Mouse (Mus musculus): ENCODE results near the gene Chtop. TPM values are rescaled to one million over a fixed set of nuclear protein-coding genes. Genes with fewer than 3 reads are reported as not detected.

Gene Chtop
- total RNA-seq, 2 experiments from 2014 or later: 164 TPM

DNA sequence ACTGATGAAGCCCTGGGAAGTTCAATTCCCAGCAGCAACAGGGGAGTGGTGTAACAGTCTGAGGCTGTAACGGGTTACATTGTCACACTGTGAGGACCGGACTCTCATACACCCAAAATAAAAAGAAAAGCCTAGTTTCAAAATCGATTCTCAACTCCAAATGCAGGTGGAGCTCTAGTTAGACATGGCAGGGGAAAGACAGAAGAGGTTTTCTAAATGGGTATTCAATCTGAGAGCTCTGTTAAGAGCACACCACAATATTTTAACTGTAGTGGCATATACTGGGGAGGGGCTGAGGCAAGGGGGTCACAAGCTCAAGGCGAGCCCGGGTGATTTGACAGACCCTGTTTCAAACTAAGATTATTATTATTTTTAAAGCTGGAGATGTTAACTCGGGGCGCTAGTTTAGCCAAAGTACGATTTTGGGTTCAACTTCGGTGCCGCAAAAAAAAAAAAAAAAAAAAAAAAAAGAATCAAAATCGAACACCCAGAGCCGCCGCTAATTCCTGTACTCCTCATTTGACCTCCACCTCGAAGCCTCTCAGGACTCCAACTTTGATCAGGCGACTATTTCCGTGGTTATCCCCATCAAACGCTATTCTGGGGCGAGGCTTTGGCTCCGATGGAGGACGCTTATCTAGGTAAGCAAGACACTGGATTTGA, 880 bp downstream of the Chtop start:
- intact Hi-C loops (cut with DNase I): loop anchor here (2.0 to 5.0 kb wide), 3 partner anchors 76 to 144 kb away; partner anchors contain the start of gene S100a7a
- no peak; the same call in none of the 2 replicates for TF ChIP-seq CTCF (IDR thresholded peaks at IDR 0.05)

DNA sequence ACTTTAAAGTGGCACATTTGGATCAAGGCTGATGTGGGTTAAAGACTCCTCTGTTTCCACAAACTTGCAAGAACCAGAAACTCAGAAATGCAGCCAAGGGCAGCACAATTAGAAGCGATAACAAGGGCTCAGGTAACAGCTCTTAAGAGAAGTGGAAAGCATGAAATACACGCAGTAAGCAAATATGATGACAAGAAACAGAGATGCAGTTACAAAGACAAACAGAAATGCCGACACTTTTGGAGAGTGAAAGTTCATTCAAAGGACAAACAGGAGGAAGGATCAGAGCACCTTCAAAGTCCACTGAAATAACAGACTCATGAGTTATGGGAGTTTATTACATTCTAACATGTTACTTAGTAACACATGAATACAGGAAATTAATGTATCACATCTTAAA, 2.9 kb downstream of the Chtop start:
- no peak for TF ChIP-seq CTCF (IDR thresholded peaks at IDR 0.05)
- intact Hi-C loops (cut with DNase I): loop anchor here (5.0 kb wide), 2 partner anchors 111 to 146 kb away; partner anchors contain the start of gene S100a7a
- H3K4me3 ChIP-seq: no peak overlapping the region
- no peak for DNase-seq (ENCODE audit: extremely low spot score in 1 of 2, low spot score in 2 of 2)
- no peak overlapping the region for H3K27ac ChIP-seq

More for the DNA sequence above, 880 bp downstream of the Chtop start:
- Histone ChIP-seq H3K27ac (peak overlapping the region; percentile 99), H3K4me3 (peak overlapping the region; percentile 62)
- DNase-seq (ENCODE audit: extremely low spot score in 1 of 2, low spot score in 2 of 2): no peak

DNA sequence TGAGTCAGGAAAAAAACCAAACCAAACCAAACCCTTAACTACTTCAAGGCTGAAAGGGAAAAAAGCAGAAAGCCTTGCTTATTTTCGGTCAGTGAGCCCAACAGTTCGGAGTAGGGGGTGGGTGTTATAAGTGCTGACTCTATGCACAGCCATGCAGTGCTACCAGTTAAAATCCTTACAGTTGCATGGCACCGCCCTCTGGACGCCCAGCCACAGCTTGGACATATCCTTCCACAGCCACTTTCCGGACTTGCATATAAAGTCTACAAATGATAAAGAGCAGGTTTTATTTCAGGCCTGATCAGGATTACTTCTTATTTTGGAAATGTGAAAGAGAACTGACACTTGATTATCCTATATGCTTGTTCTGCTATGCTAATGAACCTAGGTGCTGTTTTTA, 4.1 kb downstream of the Chtop start:
- no peak for TF ChIP-seq CTCF (IDR thresholded peaks at IDR 0.05)
- DNase-seq (ENCODE audit: extremely low spot score in 1 of 2, low spot score in 2 of 2): no peak
- intact Hi-C loops (cut with DNase I): loop anchor here (5.0 kb wide), 2 partner anchors 112 to 147 kb away; partner anchors contain the start of gene S100a7a
- Histone ChIP-seq H3K27ac (no peak overlapping the region), H3K4me3 (no peak overlapping the region)

DNA sequence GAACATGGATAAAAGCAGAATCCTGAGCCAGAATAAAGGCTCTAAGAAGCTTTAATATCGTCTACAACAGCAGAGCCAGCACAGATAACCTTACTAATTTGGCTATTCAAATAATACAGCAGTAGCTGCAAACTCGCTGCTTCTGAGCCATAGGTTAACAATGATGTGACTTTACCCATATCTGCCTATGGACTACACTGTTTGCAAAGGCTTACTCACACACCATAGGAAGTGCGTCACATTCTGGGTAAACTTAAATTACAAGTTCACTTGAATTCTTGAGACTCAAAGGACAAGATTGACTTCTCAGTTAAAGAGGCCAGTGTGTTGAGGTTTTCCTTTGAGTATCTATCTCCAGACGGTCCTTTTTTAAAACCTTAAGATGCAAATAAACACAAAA, 5.9 kb downstream of the Chtop start:
- intact Hi-C loops (cut with DNase I): no loop called here
- no peak for DNase-seq (ENCODE audit: extremely low spot score in 1 of 2, low spot score in 2 of 2)
- Histone ChIP-seq H3K4me3 (no peak overlapping the region), H3K27ac (no peak overlapping the region)
- TF ChIP-seq CTCF (IDR thresholded peaks at IDR 0.05): no peak

DNA sequence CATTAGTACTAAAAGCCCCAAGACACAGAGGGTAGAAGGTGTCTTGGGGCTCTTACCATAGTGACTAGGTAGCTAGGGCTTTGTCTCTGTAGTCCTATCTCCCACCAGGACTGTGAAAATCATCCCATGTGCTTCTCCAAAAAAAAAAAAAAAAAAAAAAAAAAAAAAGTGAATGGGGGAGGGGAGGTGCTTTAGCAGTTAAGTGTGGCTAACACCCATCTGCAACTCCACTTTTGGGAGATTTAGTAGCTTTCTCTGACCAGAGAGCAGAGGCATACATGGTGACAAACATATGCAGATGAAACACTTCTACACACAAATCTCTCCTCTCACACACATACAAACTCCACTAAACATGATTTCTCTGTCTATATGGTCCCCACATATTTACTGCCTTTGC, 11.7 kb downstream of the Chtop start:
- intact Hi-C loops (cut with DNase I): no loop called here
- DNase-seq (ENCODE audit: extremely low spot score in 1 of 2, low spot score in 2 of 2): no peak
- TF ChIP-seq CTCF (IDR thresholded peaks at IDR 0.05): no peak
- Histone ChIP-seq H3K27ac (no peak overlapping the region), H3K4me3 (no peak overlapping the region)

DNA sequence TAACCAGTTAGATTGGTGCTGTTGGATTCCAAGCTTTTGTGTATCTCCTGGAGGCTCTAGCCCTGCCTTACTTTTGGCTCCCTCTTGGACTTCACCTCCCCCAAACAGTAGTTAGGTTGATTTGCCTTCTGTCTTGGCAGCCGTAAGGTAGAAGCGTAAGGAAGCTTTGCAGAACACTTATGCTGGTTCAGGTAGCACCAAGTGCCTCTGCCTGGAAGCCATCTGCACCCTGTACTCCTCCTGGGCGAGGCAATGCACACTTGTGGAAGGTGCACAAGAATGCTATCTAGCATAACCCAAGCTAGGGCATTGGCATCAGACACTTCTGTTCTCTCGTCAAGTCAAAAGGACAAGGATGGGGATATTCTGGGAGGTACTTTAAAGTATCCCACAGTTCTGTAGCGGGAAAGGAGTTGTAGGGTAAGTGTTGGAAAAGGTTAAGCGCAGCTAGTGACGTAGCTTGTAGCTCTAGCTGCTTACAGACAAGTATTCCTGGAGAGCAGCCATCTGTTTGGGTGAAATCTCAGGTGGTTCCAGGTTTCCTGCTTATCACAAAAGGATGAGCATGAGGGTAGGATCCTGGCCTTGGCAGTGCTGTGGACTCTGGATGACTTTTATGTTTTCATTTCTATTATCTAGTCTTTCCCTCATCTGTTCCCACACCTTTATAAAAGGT, 13.3 kb downstream of the Chtop start:
- no peak for TF ChIP-seq CTCF (IDR thresholded peaks at IDR 0.05)
- no peak overlapping the region for H3K4me3 ChIP-seq
- intact Hi-C loops (cut with DNase I): no loop called here
- DNase-seq (ENCODE audit: extremely low spot score in 1 of 2, low spot score in 2 of 2): no peak
- H3K27ac ChIP-seq: no peak overlapping the region

DNA sequence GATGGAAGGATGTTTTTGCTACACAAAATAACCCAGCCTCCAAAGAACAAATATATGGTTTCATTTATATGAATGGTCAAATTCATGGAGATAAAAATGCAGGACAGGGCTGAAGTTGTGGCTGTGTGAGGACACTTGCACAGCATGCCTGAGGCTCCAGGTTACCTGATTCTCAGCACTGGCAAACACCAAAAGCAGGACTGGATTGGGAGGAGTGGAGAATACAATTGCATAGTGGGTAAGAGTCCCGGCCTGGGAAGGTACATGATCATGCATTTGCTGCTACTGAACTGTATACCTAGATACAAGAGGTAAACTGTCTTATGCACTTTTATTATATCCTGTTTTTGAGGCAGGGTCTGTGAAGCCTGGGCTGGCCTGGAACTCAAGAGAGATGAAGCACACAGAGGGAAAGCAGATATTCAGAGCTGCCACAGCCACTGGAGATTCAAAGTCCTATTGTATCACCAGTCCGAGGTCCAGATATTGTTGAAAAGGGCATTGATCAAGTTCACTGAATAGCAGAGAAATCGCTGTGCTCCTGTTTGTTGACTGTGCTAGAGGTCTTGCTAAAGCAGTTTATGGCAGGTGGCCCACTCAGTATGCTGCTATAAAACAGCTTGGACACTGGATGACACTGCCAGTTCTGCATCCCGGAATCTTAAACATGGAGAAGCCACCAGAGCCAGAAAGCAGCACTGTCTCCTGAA, 15.3 kb downstream of the Chtop start:
- intact Hi-C loops (cut with DNase I): no loop called here
- DNase-seq (ENCODE audit: extremely low spot score in 1 of 2, low spot score in 2 of 2): no peak
- no peak for TF ChIP-seq CTCF (IDR thresholded peaks at IDR 0.05)
- Histone ChIP-seq H3K27ac (no peak overlapping the region), H3K4me3 (no peak overlapping the region)

DNA sequence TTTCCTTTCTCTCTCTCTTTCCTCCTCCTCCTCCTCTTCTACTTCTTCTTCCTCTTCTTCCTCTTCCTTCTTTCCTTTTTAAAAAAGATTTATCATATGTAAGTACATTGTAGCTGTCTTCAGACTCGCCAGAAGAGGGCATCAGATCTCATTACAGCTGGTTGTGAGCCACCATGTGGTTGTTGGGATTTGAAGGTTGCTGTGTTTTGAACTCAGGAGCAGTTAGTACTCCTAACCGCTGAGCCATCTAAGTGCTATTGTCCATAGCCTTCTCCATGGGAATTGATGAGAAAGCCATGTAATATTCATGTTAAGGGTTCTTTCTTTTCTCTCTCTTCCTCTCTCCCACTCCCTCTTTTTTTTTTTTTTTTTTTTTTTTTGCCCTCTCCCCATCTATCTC, 17.9 kb downstream of the Chtop start:
- TF ChIP-seq CTCF (IDR thresholded peaks at IDR 0.05): no peak; the same call in none of the 2 replicates
- Histone ChIP-seq H3K4me3 (no peak overlapping the region; the same call in 1 of the 2 replicates), H3K27ac (no peak overlapping the region)
- intact Hi-C loops (cut with DNase I): loop anchor here (1.0 to 2.0 kb wide), 3 partner anchors 123 to 218 kb away; no protein-coding TSS in a partner anchor
- no peak for DNase-seq (ENCODE audit: extremely low spot score in 1 of 2, low spot score in 2 of 2)

DNA sequence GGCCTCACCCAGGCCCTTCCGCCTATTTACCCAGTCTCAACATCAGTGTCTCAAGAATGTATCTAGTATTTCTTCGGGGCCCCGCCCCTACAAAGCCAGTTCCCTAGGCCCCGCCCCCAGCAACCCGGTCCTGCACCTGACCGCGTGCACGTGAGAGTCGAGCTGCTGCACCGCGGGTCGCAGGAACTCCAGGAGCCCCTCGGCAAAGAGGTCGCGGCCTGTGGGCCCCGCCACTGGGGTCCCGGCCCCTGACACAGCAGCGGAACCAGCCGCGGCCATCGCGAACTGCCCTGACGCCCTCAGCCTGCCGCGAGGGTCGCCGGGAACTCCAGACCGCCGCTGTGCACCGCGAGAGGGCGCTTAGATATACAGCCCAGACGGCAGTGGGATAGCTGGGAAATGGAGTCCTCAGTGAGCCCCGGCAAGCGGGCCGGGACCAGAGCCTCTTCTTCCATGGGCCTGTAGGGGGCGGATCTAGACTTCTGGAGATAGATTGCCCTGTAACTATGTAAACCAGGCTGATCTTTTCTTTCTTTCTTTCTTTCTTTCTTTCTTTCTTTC, 18.5 kb downstream of the Chtop start, which contains the start of gene Snapin:
Gene Snapin, minus strand, starts transcription at position 338 of the 561 bp plus-strand sequence.
- peak; percentile 92 to 95 for DNase-seq (ENCODE audit: extremely low spot score in 1 of 2, low spot score in 2 of 2)
- peak; percentile 79 for TF ChIP-seq CTCF (IDR thresholded peaks at IDR 0.05)
- Histone ChIP-seq H3K27ac (peak within 1 kb of the TSS; percentile 98), H3K4me3 (peak within 1 kb of the TSS; percentile 94)
- intact Hi-C loops (cut with DNase I): loop anchor here (1.0 to 2.0 kb wide), 3 partner anchors 124 to 219 kb away; no protein-coding TSS in a partner anchor

DNA sequence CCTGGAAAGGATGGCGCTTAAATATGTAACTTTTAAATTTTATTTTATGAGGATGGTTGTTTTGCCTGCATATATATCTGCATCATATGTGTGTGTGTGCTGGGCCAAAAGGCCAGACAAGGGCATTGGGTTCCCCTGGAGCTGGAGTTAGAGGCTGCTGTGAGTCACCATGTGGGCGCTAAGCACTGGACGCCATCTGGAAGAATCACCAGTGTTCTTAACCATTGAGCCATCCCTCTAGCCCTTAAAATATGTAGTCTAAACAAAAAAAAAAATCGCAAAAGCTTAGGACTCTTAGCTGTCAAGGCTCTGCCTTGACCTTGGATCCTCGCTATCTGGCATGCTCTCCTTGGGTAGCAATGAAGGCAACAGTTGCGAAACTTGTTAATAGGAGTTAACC, 20.7 kb downstream of the Chtop start:
- DNase-seq (ENCODE audit: extremely low spot score in 1 of 2, low spot score in 2 of 2): no peak
- Histone ChIP-seq H3K4me3 (no peak overlapping the region), H3K27ac (no peak overlapping the region)
- intact Hi-C loops (cut with DNase I): no loop called here
- no peak for TF ChIP-seq CTCF (IDR thresholded peaks at IDR 0.05)

DNA sequence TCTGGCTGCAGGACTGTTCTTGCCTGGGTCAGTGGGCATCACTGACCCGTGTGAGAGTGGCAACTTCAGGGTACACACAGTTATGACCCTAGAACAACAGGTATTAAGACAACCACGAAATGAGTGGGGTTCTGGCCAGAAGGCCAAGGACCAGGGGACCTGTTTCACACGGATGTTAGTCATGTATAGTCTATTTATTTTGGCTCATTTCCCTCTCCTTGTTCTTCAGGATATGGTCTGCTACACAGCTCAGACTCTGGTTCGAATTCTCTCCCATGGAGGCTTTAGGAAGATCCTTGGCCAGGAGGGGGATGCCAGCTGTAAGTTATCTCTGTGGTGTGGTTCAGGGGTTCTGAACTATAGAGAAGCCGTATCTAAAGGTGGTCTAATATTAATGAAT, 22.3 kb downstream of the Chtop start:
- intact Hi-C loops (cut with DNase I): no loop called here
- no peak for DNase-seq (ENCODE audit: extremely low spot score in 1 of 2, low spot score in 2 of 2)
- no peak for TF ChIP-seq CTCF (IDR thresholded peaks at IDR 0.05)
- Histone ChIP-seq H3K27ac (no peak overlapping the region), H3K4me3 (no peak overlapping the region)

All from left cerebral cortex, adult 2 months (tissue).